Mouse (Mus musculus) liver, adult 2 months (tissue): ENCODE data around the gene Mgst3.

Experiments
- CTCF ChIP-seq: fragments of 200-500 bp; IDR thresholded peaks from 2 replicates; pipeline ENCODE4 v1.5.1; 2011; ENCODE audit warnings: low read depth, low read length, control low read depth
- POLR2A ChIP-seq: fragments of 200-500 bp; IDR thresholded peaks from 2 replicates; pipeline ENCODE4 v1.6.1; 2011; ENCODE audit warnings: low read length, control low read depth; ENCODE audit not compliant: insufficient read depth; ENCODE audit errors: extremely low read depth

GRCm38 (mm10) chr1:167389584-167389983 is 4.1 kb downstream of the Mgst3 start:
- no peak for TF ChIP-seq CTCF
- TF ChIP-seq POLR2A = no peak
